Mouse (Mus musculus): ENCODE data around the gene Xpot.

Gene Xpot

GRCm38 (mm10) chr10:121571031-121571430 lies 55.1 kb downstream of the Xpot start:
- DNase-seq = no peak

DNA sequence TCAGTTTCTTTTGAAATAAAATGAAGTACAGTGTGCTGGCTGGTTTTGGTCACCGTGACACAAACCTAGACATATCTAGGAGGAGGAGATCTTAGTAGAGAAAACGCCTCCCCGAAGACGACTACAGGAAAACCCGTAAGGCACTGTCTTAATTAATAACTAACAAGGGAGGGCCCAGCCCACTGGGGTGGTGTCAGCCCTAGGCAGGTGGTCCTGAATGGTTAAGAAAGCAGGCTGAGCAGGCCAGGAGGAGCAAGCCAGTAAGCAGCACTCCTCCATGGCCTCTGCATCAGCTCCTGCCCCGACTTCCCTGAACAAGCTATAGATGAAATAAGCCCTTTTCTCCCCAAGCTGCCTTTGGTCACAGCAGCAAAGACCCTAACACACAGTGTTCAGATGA lies 56.3 kb downstream of the Xpot start:
- no peak for DNase-seq

- DNase-seq = no peak
Observed at GRCm38 (mm10) chr10:121569001-121569589, 57.0 kb downstream of the Xpot start.

DNA sequence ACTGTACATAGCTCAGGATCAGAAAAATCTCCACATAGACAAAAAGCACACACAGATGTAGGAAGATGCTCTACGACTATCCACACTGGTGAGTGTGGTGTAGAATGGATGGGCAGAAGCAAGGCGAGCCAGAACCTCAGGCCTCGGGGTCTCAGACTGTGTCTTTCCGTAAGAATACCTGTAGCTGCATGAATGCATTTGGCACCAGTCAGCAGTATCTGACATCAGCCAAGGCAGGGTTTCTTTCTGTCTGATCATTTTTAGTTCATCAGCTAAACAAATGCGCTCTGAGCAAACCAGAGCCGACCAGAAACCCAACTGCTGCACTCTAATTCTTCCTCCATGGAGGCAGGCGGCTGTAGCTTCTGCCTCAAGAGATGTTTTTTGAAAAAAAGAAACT lies 57.6 kb downstream of the Xpot start:
- DNase-seq = no peak

GRCm38 (mm10) chr10:121568026-121568425 lies 58.1 kb downstream of the Xpot start:
- DNase-seq = no peak

DNA sequence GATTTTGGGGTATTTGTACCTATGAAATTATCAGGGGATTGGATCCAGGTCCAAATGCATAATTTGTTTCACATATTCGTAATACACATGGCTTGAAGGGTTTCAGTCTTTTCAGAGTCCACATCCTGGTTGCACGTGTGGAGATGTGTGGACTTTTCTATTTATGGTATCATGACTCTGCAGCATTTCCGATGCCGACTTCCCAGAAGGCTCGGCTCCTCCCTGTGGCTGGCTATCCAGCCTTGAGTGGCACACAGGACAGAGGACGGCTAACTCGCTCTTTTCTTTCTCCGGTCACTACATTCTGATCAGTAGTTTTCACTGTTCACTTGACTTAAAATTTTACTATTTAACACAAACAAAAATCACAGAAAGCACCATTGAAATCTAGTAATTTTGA lies 61.7 kb downstream of the Xpot start:
- DNase-seq = no peak

- DNase-seq = no peak
Observed at GRCm38 (mm10) chr10:121558231-121558630, 67.9 kb downstream of the Xpot start.

DNA sequence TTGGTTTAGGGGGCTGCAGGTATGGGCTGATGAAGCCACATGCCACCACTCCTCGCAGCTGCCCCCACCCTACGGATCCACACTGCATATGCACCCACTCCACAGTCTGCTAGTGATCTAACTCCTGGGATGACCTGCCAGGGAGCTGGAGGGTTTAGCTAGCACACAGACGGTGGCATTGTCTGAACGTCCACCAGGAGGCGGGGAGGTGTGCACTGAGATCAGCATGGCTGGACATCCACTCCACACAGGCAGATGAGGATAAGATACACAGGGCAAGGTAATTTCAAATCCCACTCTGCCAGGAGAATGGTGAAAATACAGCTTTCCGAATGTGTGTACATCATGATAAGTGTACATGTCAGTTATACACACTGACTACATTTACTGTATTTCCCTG lies 69.9 kb downstream of the Xpot start:
- DNase-seq = no peak

GRCm38 (mm10) chr10:121550334-121550733 lies 75.8 kb downstream of the Xpot start:
- no peak for DNase-seq

DNA sequence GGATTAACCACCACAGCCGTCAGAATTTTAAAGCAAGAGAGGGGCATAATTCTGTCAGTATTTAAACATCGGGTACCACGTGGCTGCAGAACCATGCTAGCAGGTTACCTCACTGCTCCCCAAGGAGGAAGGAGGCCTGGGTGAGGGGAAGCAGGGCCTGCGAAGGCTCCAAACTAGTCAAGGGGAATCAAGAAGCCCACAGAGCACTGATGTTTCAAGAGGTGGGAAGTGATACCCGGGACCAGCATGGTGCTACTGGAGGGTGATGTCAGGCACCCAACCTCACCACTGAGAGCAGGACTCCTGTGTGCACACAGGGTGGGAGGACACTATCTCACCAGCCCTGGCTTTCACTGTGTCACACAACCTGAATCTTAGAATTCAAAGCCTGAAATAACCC lies 76.5 kb downstream of the Xpot start:
- DNase-seq = no peak

GRCm38 (mm10) chr10:121547162-121547561 lies 79.0 kb downstream of the Xpot start:
- DNase-seq = no peak

GRCm38 (mm10) chr10:121543577-121543976 lies 82.6 kb downstream of the Xpot start:
- DNase-seq = no peak

GRCm38 (mm10) chr10:121542156-121542555 lies 84.0 kb downstream of the Xpot start:
- no peak for DNase-seq

Data from cerebellum, adult 11 months (tissue).